Mouse (Mus musculus) CD4-positive naive resting alpha-beta T cell, adult 57 days (primary cell): Measurements from ENCODE around the gene Dffb. TPM values are rescaled to one million over a fixed set of nuclear protein-coding genes. Genes with fewer than 3 reads are reported as not detected.

Experiments used
- total RNA-seq: library from RNA; stranded (reverse); gene quantifications from one replicate; pipeline ENCODE4 v1.2.4, GENCODE M21; 2023

Gene Dffb
- total RNA-seq: 28.5 TPM

DNA sequence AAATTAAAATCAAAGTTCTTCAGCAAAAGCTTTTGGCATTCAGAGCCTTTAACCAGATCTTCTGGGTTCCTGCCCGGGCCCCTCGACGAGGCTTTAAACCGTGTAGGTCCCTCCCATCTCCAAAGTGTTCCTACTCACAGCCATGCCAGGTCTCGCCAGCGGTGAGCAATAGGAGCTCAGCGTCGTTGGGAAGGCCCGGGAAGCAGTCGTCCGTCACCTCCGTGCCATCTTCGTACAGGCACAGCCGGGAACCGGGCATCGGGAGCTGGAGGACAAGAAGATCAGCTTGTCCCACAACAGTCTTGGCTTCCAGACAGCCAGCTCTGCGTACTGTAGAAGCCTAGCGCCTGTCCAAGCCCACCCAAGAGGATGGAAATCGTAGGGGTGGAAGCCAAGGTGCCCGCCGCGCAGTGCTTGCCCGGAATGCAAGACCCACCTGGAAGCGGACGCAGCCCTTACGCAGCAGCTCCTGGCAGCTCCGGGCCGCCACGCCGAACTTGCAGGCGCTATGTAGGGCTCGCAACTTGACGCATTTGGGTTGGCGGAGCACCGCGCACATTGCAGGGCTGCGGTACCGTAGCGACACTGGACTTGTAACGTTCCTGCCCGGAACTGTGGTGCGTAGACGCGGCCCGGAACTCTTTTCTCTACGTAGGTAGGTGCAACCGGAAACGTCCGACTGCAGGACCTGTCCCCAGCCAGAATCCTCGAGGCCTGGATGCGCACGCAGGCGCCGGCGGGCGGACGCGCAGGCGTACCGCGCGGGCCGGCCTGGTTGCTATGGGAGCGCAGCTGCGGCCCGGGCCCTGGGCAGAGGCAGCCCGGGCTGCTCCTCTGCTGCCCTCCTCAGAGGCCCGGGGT is at the start of gene Dffb, which contains the start of gene Cep104:
Dffb (minus strand) TSS at position 696 of the 861 bp plus-strand sequence.
Cep104 (plus strand) TSS at position 764 of the 861 bp plus-strand sequence.

DNA sequence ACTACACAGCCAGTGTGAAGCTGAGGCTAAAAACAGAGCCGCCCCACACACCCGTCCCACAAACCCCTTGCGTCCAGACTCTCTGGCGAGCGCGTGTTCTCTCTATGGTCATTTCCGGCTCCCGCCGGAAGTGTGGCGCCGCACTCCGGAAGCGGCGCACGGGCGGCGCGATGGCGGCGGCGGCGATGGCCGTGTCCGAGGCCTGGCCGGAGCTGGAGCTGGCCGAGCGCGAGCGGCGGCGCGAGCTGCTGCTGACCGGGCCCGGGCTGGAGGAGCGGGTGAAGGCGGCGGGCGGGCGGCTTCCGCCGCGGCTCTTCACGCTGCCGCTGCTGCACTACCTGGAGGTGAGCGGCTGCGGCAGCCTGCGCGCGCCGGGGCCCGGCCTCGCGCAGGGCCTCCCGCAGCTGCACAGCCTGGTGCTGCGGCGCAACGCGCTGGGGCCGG is 36.7 kb upstream of the Dffb start, which contains the start of gene Lrrc47:
Lrrc47 (plus strand) TSS at position 86 of the 444 bp plus-strand sequence.

DNA sequence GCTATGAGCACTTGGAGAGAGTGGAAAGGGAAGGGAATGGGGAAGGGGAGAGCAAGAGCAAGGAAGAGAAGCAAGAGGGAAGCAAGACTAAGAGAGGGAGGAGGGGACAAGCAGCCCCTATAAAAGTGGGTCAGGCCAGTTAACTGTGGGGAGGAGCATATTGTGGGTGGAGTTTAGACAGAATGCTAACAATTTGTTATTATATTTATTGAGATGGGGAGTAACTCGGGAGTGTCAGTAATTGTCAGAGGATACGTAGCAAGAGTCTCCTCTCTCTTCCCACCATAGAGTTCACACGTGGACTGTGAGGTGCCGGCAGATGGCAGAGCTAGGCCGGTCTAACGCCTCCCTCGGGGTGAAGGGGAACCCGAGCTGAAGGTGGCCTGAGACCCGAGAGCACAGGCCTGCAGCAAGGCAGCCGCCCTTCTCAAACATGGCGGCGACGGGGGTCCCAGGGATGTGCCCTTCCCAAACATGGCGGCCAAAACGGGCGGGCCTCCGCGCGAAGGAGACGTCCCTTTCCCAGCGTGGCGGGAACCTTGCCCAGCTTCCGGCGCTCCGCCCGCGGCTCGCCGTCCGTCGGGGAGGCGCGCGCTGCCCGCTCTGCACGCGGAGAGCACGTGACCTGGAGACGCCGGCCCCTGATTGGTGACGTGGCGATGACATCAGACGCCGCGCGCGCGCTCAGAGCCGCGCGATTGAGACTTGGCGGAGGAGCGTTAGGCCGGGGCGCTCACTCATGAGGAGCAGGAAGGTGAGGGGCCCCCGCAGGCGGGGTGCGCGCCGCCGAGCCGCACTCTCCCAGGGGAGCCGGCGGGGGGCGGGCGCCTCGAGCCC is 18.1 kb downstream of the Dffb start, which contains the start of gene A430005L14Rik:
A430005L14Rik (plus strand) TSS at position 669 of the 837 bp plus-strand sequence.

Other genes with a start within 250 kb of the Dffb start
- gene A430005L14Rik, start 17.9 kb downstream of the Dffb start, total RNA-seq: 21.0 TPM
- 15.2 TPM for gene Cep104, start 68 bp upstream of the Dffb start, total RNA-seq
- gene Lrrc47, start 36.6 kb upstream of the Dffb start, total RNA-seq: 80.8 TPM
- gene Smim1, start 51.1 kb upstream of the Dffb start, total RNA-seq: 1.5 TPM
- gene Ccdc27, start 67.6 kb upstream of the Dffb start, total RNA-seq: not detected
- not detected for gene Trp73, start 165.1 kb upstream of the Dffb start, total RNA-seq
- 17.9 TPM for gene Wrap73, start 167.2 kb upstream of the Dffb start, total RNA-seq
- 177 TPM for gene Tprgl, start 185.5 kb upstream of the Dffb start, total RNA-seq
- gene Megf6, start 195.6 kb upstream of the Dffb start, total RNA-seq: 0.80 TPM